Mouse (Mus musculus) hindbrain, embryonic 10.5 days (tissue): ENCODE data around the gene Fads3. TPM values are rescaled to one million over a fixed set of nuclear protein-coding genes. Genes with fewer than 3 reads are reported as not detected.

Source experiments
- DNase-seq: peaks from one replicate; pipeline ENCODE4 v3.0.0-alpha.2; 2017; ENCODE audit warnings: low spot score
- H3K27ac ChIP-seq: fragments of 300-500 bp; sonication (generic); 2 replicates; pipeline ENCODE4 v1.5.1; 2016; ENCODE audit warnings: mild to moderate bottlenecking, moderate library complexity
- H3K27me3 ChIP-seq: fragments of 300-500 bp; sonication (generic); 2 replicates; pipeline ENCODE4 v1.6.1; 2016; ENCODE audit warnings: mild to moderate bottlenecking; ENCODE audit not compliant: poor library complexity, insufficient read depth, severe bottlenecking
- H3K36me3 ChIP-seq: fragments of 300-500 bp; sonication (generic); 2 replicates; pipeline ENCODE4 v1.6.1; 2016; ENCODE audit warnings: mild to moderate bottlenecking, moderate library complexity
- H3K4me1 ChIP-seq: fragments of 300-500 bp; sonication (generic); replicated peaks from 2 replicates; pipeline ENCODE4 v1.6.1; 2016; ENCODE audit warnings: mild to moderate bottlenecking
- H3K4me3 ChIP-seq: fragments of 300-500 bp; sonication (generic); 2 replicates; pipeline ENCODE4 v1.5.1; 2016; ENCODE audit warnings: mild to moderate bottlenecking, moderate library complexity
- H3K9me3 ChIP-seq: fragments of 300-500 bp; sonication (generic); 2 replicates; pipeline ENCODE4 v1.6.1; 2016; ENCODE audit warnings: mild to moderate bottlenecking, moderate library complexity
- WGBS: fragments of 180-500 bp; shearing (Covaris S2); methylation state at CpG from one replicate; pipeline ENCODE4 v1.1.7; 2016; 5-methylcytosine and 5-hydroxymethylcytosine counted together
- polyA plus RNA-seq: library from polyadenylated mRNA; unstranded; fragments of >200 nt; fragmentation: Nextera tagmentation; extraction: Ambion mirVana; gene quantifications from 2 replicates; pipeline ENCODE4 v1.2.1, GENCODE M21; 2016

Fads3 gene
- polyA plus RNA-seq, 1 experiment from 2014 or later: 8.1 TPM

DNA sequence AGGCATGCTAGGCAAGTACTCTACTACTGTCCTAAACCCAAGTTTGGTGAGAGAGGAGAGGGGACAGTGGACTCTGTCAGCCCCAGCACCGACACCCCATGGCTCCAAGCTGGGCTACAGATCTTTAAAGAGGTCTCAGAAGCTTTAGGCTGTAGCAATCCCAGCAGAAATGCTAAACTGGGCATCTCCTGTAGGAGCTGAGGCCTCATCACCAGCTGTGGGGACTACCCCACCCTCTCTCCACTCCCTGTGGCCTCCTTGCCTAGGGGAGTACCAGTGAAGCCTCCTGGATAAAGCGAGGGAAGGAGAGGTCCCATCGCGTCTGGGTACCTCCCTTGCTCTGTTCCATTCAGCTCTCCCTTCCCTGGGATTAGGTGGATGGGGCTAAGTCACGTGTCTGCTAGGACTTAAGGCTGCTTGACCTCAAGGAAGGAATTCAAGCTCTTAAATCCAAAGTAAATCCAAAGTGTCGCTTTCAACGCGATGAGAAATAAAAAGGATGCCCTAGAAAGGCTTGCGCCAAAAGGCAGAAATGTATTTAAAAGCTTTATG, 17.6 kb downstream of the Fads3 start:
- peaks cover 15% of the 10 kb centered on the region for H3K4me1 ChIP-seq
- 64% methylated on average over 9 of the region's 9 CpGs for WGBS
- no peaks in the 10 kb centered on the region for H3K27me3 ChIP-seq
- no peak overlapping the region for H3K4me3 ChIP-seq
- H3K9me3 ChIP-seq: no peaks in the 10 kb centered on the region
- no peak for DNase-seq
- no peak overlapping the region; the same call in 1 of the 2 replicates for H3K27ac ChIP-seq
- H3K36me3 ChIP-seq: peaks cover 51% of the 10 kb centered on the region

DNA sequence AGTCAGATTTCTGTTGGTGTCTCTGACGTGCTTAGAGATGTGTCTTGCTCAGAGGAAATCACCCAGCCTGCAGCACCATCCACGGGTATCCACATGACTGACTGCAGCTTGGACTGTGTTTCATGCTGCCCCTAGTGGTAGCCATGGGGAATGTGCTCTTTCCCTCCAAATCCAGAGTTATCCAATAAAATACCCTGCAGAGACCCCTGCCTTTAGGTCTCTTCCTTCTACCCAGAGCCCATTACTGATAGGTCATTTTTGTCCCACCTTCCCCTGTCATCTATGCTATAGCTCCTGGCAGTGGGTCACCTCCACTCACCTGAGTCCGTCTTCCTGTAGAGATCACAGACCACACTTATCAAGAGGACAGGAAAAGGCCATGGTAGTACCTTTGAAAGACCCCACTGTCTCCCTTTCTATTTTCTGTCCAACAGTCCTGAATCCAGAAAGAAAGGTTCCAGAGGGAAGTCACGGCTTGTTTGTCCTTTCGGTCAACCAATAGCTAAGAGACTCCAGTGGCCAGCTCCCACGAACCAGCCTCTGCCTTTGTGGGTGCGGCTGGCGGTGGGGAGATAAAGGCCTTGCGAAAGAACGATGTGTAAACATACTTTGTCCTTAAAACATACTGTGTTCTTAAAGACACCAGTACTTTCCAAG, 18.7 kb downstream of the Fads3 start:
- H3K27me3 ChIP-seq: no peaks in the 10 kb centered on the region
- WGBS: 65% methylated on average over 10 of the region's 10 CpGs
- H3K4me1 ChIP-seq: peaks cover 15% of the 10 kb centered on the region
- H3K9me3 ChIP-seq: no peaks in the 10 kb centered on the region
- peak; percentile 46 for DNase-seq
- peaks cover 62% of the 10 kb centered on the region for H3K36me3 ChIP-seq
- H3K27ac ChIP-seq: no peak overlapping the region
- H3K4me3 ChIP-seq: no peak overlapping the region

- peak overlapping the region; percentile 45 for H3K27ac ChIP-seq
- peak; percentile 19 for DNase-seq
- no peaks in the 10 kb centered on the region for H3K9me3 ChIP-seq
- 57% methylated on average over 8 of the region's 8 CpGs for WGBS
- H3K27me3 ChIP-seq: no peaks in the 10 kb centered on the region
- peaks cover 15% of the 10 kb centered on the region for H3K4me1 ChIP-seq
- peaks cover 71% of the 10 kb centered on the region for H3K36me3 ChIP-seq
- no peak overlapping the region for H3K4me3 ChIP-seq
Measured at GRCm38 (mm10) chr19:10060783-10061590, 19.6 kb downstream of the Fads3 start.

DNA sequence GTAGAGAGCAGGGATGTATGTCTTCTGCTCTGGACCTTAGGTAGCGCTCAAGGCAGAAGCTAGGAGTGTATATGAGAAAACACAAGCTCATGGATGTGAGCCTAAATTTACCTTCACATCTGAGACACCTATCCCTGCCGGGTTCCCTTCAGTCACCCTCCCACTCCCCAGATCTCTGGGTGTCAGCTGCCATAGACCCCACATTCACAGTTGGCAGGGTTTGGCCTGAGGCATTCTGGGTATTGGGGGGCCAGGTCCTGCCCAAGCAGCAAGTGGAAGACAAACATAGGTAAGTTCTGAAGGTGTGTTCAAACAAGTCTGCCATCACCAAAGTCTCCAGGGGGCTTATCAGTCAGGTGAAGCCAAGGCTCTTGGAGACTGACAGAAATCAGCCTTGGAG, 20.3 kb downstream of the Fads3 start:
- Histone ChIP-seq H3K36me3 (peaks cover 74% of the 10 kb centered on the region), H3K4me1 (peaks cover 15% of the 10 kb centered on the region), H3K27ac (no peak overlapping the region), H3K4me3 (no peak overlapping the region), H3K27me3 (no peaks in the 10 kb centered on the region), H3K9me3 (no peaks in the 10 kb centered on the region)
- DNase-seq: no peak
- WGBS: 91% methylated on average over 2 of the region's 2 CpGs

DNA sequence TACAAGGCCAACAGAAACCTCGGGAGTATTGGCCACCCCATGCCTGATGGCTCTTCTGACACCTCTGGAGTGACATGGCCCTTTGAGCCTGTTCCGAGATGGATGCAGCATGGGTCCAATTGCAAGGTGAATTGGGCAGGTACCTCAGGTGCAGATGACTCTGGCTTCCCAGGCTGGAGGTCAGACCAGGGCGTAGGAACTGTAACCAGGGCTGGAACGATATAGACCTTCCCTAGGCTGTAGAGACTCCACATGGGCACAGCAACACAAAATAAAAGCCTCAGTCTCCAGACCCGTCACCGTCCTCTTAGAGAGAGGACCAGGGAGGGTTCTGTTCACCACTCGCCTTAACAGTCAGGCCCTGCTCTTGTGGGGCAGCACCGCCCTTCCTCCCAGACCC, 20.9 kb downstream of the Fads3 start:
- Histone ChIP-seq H3K27ac (no peak overlapping the region), H3K9me3 (no peaks in the 10 kb centered on the region), H3K4me3 (no peak overlapping the region), H3K36me3 (peaks cover 80% of the 10 kb centered on the region), H3K27me3 (no peaks in the 10 kb centered on the region), H3K4me1 (peaks cover 15% of the 10 kb centered on the region)
- WGBS: 92% methylated on average over 8 of the region's 8 CpGs
- DNase-seq: no peak

GRCm38 (mm10) chr19:10062862-10063261, 21.5 kb downstream of the Fads3 start:
- Histone ChIP-seq H3K27ac (no peak overlapping the region), H3K27me3 (no peaks in the 10 kb centered on the region), H3K36me3 (peaks cover 80% of the 10 kb centered on the region), H3K4me1 (peaks cover 15% of the 10 kb centered on the region), H3K4me3 (no peak overlapping the region), H3K9me3 (no peaks in the 10 kb centered on the region)
- 93% methylated on average over 5 of the region's 5 CpGs for WGBS
- DNase-seq: no peak

DNA sequence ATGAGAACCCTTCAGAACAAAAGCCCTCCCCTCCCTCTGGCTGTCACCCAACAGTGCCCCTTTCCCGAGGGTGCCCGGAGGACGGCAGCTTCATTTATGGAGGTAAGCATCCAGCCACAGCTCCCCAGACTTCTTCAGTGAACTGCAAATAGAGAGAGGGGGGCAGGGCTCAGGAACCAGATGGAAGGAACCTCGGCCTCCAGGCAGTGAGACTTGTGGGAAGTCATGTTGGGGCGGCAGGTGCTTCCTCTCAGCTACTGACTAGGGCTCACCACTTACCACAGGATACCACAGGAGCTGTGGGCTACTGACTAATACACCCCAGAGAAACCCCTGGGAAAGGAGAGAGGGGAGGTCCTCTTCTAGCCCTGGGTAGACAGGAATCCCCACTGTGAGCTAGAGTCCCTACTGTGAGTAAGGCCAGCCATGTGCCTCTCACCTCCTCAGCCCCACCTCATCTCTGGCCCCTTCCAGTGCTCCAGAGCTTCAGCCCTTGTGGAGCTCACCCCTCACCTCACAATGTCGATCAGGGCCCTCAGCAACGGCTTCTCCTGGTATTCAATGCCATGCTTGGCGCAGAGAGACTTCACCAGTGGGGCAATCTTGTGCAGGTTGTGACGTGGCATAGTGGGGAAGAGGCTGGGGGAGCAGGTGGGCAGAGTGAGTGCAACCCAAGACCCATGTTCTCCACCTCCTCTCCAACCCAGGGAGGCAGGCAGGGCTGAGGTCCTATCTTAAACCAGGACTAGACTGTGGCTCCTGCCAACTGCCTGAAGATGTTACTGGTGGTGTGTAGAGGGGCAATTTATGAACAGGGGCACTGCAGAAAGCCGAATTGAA, 23.0 kb downstream of the Fads3 start:
- no peak for DNase-seq
- no peaks in the 10 kb centered on the region for H3K9me3 ChIP-seq
- no peaks in the 10 kb centered on the region for H3K27me3 ChIP-seq
- 91% methylated on average over 10 of the region's 10 CpGs for WGBS
- no peak overlapping the region for H3K4me3 ChIP-seq
- H3K36me3 ChIP-seq: peaks cover 90% of the 10 kb centered on the region
- H3K4me1 ChIP-seq: peaks cover 15% of the 10 kb centered on the region
- no peak overlapping the region for H3K27ac ChIP-seq

- H3K4me3 ChIP-seq: no peak overlapping the region
- H3K36me3 ChIP-seq: peaks cover 100% of the 10 kb centered on the region
- no peaks in the 10 kb centered on the region for H3K9me3 ChIP-seq
- H3K4me1 ChIP-seq: peaks cover 8% of the 10 kb centered on the region
- H3K27me3 ChIP-seq: no peaks in the 10 kb centered on the region
- 91% methylated on average over 5 of the region's 5 CpGs for WGBS
- no peak for DNase-seq
- H3K27ac ChIP-seq: no peak overlapping the region
Measured at GRCm38 (mm10) chr19:10065465-10066188, 24.3 kb downstream of the Fads3 start.

DNA sequence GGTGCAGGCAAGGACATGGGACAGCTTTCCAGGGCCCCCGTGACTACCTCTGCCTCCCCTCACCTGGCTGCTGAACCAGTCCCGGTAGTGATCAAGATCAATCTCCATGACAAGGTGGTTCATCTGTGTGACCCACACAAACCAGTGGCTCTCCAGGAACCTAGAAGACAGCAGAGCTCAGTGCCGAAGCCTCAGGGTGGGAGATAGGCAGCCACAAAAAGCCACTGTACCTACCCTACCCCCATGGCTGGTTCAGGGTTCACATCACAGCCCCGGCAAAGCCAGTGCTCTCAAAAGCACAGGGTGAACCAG, 24.8 kb downstream of the Fads3 start:
- Histone ChIP-seq H3K36me3 (peaks cover 100% of the 10 kb centered on the region), H3K27ac (no peak overlapping the region), H3K4me3 (no peak overlapping the region), H3K27me3 (no peaks in the 10 kb centered on the region), H3K4me1 (peaks cover 3% of the 10 kb centered on the region), H3K9me3 (no peaks in the 10 kb centered on the region)
- WGBS: 94% methylated on average over 4 of the region's 4 CpGs
- no peak for DNase-seq

DNA sequence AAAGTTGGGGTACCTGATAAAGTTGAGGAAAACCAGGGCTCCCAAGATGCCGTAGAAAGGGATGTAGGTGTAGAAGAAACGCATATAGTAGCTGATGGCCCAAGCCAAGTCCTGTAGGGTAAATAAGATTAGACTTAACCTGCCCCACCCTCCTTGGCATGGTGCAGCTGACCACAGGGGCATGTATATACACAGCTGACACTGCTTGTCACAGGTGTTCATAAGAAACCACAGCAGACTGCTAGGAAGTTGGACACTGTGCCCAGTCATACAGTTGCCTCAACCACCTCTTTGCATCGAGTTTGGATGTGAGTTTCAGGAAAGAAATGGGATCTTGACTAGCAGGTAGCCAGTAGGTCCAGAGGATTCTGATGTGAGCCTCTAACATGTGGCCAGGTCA, 25.1 kb downstream of the Fads3 start:
- H3K27ac ChIP-seq: no peak overlapping the region
- DNase-seq: no peak
- no peaks in the 10 kb centered on the region for H3K4me1 ChIP-seq
- no peaks in the 10 kb centered on the region for H3K9me3 ChIP-seq
- WGBS: 95% methylated on average over 3 of the region's 3 CpGs
- H3K36me3 ChIP-seq: peaks cover 100% of the 10 kb centered on the region
- H3K4me3 ChIP-seq: no peak overlapping the region
- no peaks in the 10 kb centered on the region for H3K27me3 ChIP-seq

DNA sequence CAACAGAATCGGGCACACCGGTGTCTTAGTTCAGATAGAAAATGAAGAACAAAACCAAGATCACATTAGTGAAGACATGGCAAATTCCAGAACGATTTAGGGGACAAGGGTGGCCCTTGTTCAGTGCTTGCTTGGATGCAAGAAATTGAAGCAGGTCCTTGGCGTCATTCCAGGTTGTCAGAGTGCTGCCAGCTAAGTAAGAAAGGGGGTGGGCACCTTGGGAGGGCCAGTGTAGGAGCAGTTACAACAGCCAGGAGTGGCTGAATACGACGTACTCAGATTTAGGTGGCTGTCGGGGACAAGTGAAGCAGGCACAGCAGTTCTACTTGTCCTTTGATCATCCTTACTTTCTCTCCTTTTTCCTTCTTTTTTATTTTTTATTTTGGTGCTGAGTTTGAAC, 26.3 kb downstream of the Fads3 start:
- peaks cover 100% of the 10 kb centered on the region for H3K36me3 ChIP-seq
- H3K9me3 ChIP-seq: no peaks in the 10 kb centered on the region
- no peak overlapping the region for H3K27ac ChIP-seq
- no peak for DNase-seq
- WGBS: 89% methylated on average over 7 of the region's 7 CpGs
- no peaks in the 10 kb centered on the region for H3K4me1 ChIP-seq
- no peak overlapping the region for H3K4me3 ChIP-seq
- H3K27me3 ChIP-seq: no peaks in the 10 kb centered on the region
